Mouse (Mus musculus): Measurements from ENCODE around the gene Lsm11. TPM values are rescaled to one million over a fixed set of nuclear protein-coding genes. Genes with fewer than 3 reads are reported as not detected.
A peak's percentile ranks its signal among the peaks of the same experiment; 100 is the strongest.
"Not testable (repeated sequence)": the region's sequence is repeated elsewhere in the genome, so short reads cannot be mapped to it uniquely, and the experiment has no call there.

Lsm11 gene
- total and polyA plus RNA-seq, 2 experiments from 2014 or later = 23.6 to 61.7 TPM

DNA sequence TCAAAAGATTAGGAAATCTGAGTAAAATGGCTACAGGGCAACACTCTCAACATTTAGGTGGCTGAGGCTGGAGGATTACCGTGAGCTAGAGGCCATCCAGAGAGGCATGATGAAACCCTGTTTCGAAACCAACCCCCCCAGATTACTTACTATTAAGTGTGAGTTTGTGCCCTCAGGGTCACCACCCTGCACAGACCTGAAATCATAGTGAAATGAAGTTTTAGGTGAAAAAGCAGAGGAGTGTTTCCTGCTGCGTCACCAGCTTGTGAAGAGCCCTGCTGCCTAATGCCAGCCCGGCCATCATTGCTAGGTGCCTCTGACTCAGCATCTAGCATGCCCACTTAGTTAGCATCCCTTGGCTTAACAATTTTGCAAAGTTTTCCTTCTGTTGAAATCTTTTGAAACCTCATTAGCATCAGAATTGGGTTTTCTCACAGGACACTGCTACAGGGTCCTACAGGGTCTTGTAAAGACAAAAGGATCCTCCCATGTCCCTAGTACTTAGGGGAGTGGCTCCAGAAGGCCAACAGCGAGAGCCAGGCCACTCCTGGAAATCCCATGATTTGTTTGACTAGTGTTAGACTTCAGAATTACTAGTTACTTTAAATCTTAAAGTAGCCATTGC is 59.0 kb downstream of the Lsm11 start:
- Histone ChIP-seq H3K27me3 (ENCODE audit: insufficient read depth, low read length) (no peaks in the 10 kb centered on the region), H3K4me1 (ENCODE audit: insufficient read depth) (peaks cover 3% of the 10 kb centered on the region; the same call in 1 of the 2 replicates), H3K27ac (ENCODE audit: low read depth, low read length) (no peak overlapping the region), H3K9ac (no peak overlapping the region), H3K4me2 (ENCODE audit: low read depth) (no peak overlapping the region), H3K9me3 (ENCODE audit: low read length) (no peaks in the 10 kb centered on the region), H3K4me3 (ENCODE audit: low read depth, low read length) (no peak overlapping the region), H3K36me3 (ENCODE audit: insufficient read depth) (peaks cover 21% of the 10 kb centered on the region)
- DNase-seq (no peak), ATAC-seq (no peak)
- WGBS = 75% methylated on average over 5 of the region's 5 CpGs
- TF ChIP-seq CTCF (IDR thresholded peaks at IDR 0.05; ENCODE audit: low read depth) = no peak

DNA sequence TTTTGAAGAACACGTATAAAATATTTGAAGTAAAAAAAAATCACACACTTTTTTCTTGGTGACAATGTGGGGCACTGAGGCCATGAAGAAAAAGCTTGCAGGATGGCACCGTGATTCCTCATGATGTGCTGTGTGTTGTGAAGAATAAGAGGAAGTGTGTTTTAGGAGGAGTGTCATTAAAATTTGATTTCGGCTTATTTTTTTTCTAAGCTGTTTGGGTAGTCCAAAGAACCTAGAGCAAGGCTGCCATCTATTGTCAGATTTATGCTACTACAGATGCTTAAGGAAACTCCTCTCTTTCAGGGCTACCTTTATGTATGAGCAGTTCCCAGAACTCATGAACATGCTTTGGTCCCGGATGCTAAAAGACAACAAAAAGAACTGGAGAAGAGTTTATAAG is 60.7 kb downstream of the Lsm11 start:
- Histone ChIP-seq H3K36me3 (ENCODE audit: insufficient read depth) (0 out of 2 replicates have a peak, but pooled peaks cover 10% of the 10 kb centered on the region), H3K9ac (no peak overlapping the region), H3K4me1 (ENCODE audit: insufficient read depth) (peaks cover 3% of the 10 kb centered on the region; the same call in 1 of the 2 replicates), H3K27ac (ENCODE audit: low read depth, low read length) (no peak overlapping the region), H3K4me2 (ENCODE audit: low read depth) (no peak overlapping the region), H3K27me3 (ENCODE audit: insufficient read depth, low read length) (no peaks in the 10 kb centered on the region), H3K4me3 (ENCODE audit: low read depth, low read length) (no peak overlapping the region), H3K9me3 (ENCODE audit: low read length) (no peaks in the 10 kb centered on the region)
- DNase-seq (peak; percentile 76), ATAC-seq (peak; percentile 23; the same call in 1 of the 2 replicates)
- peak; percentile 75 for TF ChIP-seq CTCF (IDR thresholded peaks at IDR 0.05; ENCODE audit: low read depth)
- 32% methylated on average over 4 of the region's 4 CpGs for WGBS

DNA sequence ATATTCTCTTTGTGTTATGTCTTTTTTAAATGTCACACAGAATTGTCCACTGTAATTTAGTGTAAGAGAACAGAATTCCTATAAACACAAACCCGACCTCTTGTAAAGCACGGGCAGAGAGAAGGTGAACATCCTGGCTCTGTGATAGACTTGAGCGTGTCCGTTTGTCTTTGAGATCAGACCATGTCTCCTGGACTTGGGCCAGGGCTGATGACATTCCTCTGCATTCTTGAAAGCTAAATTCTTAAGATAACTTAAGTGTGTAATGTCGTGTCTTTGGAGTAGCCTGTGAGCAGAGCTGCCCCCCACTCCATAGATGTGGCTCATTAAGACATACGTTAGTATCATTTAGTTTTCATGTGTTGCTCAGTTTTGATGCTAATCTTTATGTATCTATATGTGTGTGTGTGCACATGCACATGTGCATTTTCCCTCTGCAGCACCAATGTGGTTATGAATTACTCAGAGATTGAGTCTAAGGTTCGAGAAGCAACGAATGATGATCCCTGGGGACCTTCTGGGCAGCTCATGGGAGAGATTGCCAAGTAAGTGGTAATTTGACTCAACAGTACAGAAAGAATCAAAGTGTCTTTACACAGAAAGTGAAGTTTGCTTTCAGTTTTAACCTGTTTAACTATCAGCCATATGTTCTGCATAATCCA is 61.3 kb downstream of the Lsm11 start:
- H3K4me3 ChIP-seq (ENCODE audit: low read depth, low read length) = no peak overlapping the region
- H3K9ac ChIP-seq = no peak overlapping the region
- no peak for ATAC-seq
- H3K36me3 ChIP-seq (ENCODE audit: insufficient read depth) = 0 out of 2 replicates have a peak, but pooled peaks cover 7% of the 10 kb centered on the region
- no peak for DNase-seq
- H3K27me3 ChIP-seq (ENCODE audit: insufficient read depth, low read length) = no peaks in the 10 kb centered on the region
- H3K4me2 ChIP-seq (ENCODE audit: low read depth) = no peak overlapping the region
- TF ChIP-seq CTCF (IDR thresholded peaks at IDR 0.05; ENCODE audit: low read depth) = no peak
- H3K9me3 ChIP-seq (ENCODE audit: low read length) = no peaks in the 10 kb centered on the region
- WGBS = 45% methylated on average over 8 of the region's 8 CpGs
- peaks cover 3% of the 10 kb centered on the region; the same call in 1 of the 2 replicates for H3K4me1 ChIP-seq (ENCODE audit: insufficient read depth)
- no peak overlapping the region for H3K27ac ChIP-seq (ENCODE audit: low read depth, low read length)

DNA sequence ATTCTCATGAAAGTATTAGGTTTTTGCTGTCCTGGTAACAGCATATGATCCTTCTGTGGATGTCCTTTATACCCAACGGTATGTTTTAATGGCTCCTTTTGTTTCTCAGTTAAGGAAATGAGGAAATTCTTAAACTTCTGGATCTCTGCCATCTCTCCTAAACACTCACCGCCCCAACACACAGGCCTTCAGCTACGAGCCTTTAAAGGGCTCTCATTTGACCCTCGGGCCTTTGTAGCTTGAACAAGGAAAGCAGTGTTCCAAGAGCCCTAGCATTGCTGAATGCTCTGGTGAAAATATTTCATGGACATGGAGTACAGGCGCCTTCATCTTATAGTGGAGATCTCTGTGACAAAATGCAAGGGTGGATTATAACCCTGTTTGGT is 63.1 kb downstream of the Lsm11 start:
- TF ChIP-seq CTCF (IDR thresholded peaks at IDR 0.05; ENCODE audit: low read depth) = no peak
- peak; percentile 25 for DNase-seq
- WGBS = 14% methylated on average over 5 of the region's 5 CpGs
- Histone ChIP-seq H3K9ac (no peak overlapping the region), H3K36me3 (ENCODE audit: insufficient read depth) (no peaks in the 10 kb centered on the region), H3K4me1 (ENCODE audit: insufficient read depth) (peaks cover 3% of the 10 kb centered on the region; the same call in 1 of the 2 replicates), H3K9me3 (ENCODE audit: low read length) (no peaks in the 10 kb centered on the region), H3K27ac (ENCODE audit: low read depth, low read length) (no peak overlapping the region), H3K4me3 (ENCODE audit: low read depth, low read length) (no peak overlapping the region), H3K27me3 (ENCODE audit: insufficient read depth, low read length) (no peaks in the 10 kb centered on the region), H3K4me2 (ENCODE audit: low read depth) (no peak overlapping the region)
- peak; percentile 48; the same call in 1 of the 2 replicates for ATAC-seq

DNA sequence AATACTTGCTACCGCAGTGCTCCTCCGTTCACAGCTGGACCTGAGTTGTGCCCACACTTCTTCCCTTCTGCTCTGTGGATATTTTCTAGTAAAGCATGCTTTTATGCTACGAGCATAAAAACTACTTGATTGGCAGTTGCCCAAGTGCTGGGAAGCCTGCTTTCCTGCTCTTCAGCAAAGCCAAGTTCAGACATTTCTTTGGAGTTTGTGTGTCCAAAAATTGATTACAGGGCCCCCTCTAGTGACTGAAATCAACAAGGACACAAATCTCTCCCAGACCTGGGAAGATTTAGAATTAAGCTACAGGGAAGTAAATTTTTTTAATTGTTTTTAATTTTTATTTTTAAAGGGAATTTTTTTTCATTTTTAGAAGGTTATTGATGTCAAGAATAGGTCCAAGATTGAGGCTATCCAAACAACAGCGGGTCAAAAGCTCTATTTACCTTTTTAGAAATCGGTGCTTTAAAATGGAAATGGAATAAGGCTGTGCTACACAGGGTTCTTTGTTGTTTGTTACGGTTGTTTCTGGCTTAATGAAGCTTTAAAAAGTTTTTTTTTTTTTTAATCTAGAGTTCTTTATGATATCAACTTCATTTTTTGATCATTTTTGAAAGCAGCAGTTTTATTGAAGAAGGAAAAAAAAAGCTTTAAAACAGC is 63.6 kb downstream of the Lsm11 start:
- H3K4me3 ChIP-seq (ENCODE audit: low read depth, low read length) = no peak overlapping the region
- H3K4me2 ChIP-seq (ENCODE audit: low read depth) = no peak overlapping the region
- no peak overlapping the region for H3K27ac ChIP-seq (ENCODE audit: low read depth, low read length)
- H3K36me3 ChIP-seq (ENCODE audit: insufficient read depth) = no peaks in the 10 kb centered on the region
- H3K27me3 ChIP-seq (ENCODE audit: insufficient read depth, low read length) = no peaks in the 10 kb centered on the region
- H3K4me1 ChIP-seq (ENCODE audit: insufficient read depth) = peaks cover 3% of the 10 kb centered on the region; the same call in 1 of the 2 replicates
- 12% methylated on average over 6 of the region's 6 CpGs for WGBS
- H3K9ac ChIP-seq = no peak overlapping the region
- H3K9me3 ChIP-seq (ENCODE audit: low read length) = no peaks in the 10 kb centered on the region
- peak; percentile 63 for TF ChIP-seq CTCF (IDR thresholded peaks at IDR 0.05; ENCODE audit: low read depth)
- DNase-seq (peak; percentile 73), ATAC-seq (peak; percentile 60)

DNA sequence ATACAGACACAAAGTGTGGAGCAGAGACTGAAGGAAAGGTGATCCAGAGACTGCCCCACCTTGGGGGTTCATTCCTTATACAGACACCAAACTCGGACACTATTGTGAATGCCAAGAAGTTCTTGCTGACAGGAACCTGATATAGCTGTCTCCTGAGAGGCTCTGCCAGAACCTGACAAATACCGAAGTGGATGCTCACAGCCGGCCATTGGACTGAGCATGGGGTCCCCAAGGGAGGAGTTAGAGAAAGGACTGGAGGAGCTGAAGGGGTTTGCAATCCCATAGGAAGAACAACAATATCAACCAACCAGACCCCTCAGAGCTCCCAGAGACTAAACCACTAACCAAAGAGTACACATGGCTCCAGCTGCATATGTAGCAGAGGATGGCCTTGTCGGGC is 65.4 kb downstream of the Lsm11 start:
- DNase-seq; H3K9ac ChIP-seq; H3K27ac ChIP-seq (ENCODE audit: low read depth, low read length); H3K4me2 ChIP-seq (ENCODE audit: low read depth); H3K36me3 ChIP-seq (ENCODE audit: insufficient read depth); ATAC-seq; H3K27me3 ChIP-seq (ENCODE audit: insufficient read depth, low read length); H3K9me3 ChIP-seq (ENCODE audit: low read length); H3K4me3 ChIP-seq (ENCODE audit: low read depth, low read length); H3K4me1 ChIP-seq (ENCODE audit: insufficient read depth): not testable (repeated sequence)
- WGBS = 80% methylated on average over 4 of the region's 4 CpGs

Other genes starting within 250 kb of the Lsm11 start
- 24.7 and 32.8 TPM in 2 replicates for gene Clint1, start 92.9 kb downstream of the Lsm11 start, total RNA-seq (2014; rRNA removed)
- 19.4 and 28.8 TPM in 2 replicates for gene Clint1, start 92.9 kb downstream of the Lsm11 start, polyA plus RNA-seq (2015; fragmentation: Nextera tagmentation; extraction: Ambion mirVana)
- gene Thg1l, start 10.6 kb upstream of the Lsm11 start, total RNA-seq (2014; rRNA removed) = 12.2 and 13.2 TPM in 2 replicates
- 8.0 and 10.1 TPM in 2 replicates for gene Thg1l, start 10.6 kb upstream of the Lsm11 start, polyA plus RNA-seq (2015; fragmentation: Nextera tagmentation; extraction: Ambion mirVana)
- 0.23 and 0.57 TPM in 2 replicates for gene Sox30, start 35.4 kb upstream of the Lsm11 start, total RNA-seq (2014; rRNA removed)
- 0.10 and 0.13 TPM in 2 replicates for gene Sox30, start 35.4 kb upstream of the Lsm11 start, polyA plus RNA-seq (2015; fragmentation: Nextera tagmentation; extraction: Ambion mirVana)
- gene Gm12166, start 107.4 kb upstream of the Lsm11 start, total RNA-seq (2014; rRNA removed) = 9.2 and 15.1 TPM in 2 replicates
- 6.6 and 7.4 TPM in 2 replicates for gene Gm12166, start 107.4 kb upstream of the Lsm11 start, polyA plus RNA-seq (2015; fragmentation: Nextera tagmentation; extraction: Ambion mirVana)
- 16.2 and 19.8 TPM in 2 replicates for gene Adam19, start 111.1 kb upstream of the Lsm11 start, total RNA-seq (2014; rRNA removed)
- 3.5 and 5.0 TPM in 2 replicates for gene Adam19, start 111.1 kb upstream of the Lsm11 start, polyA plus RNA-seq (2015; fragmentation: Nextera tagmentation; extraction: Ambion mirVana)
- 0.14 and 0.38 TPM in 2 replicates for gene Nipal4, start 221.6 kb upstream of the Lsm11 start, total RNA-seq (2014; rRNA removed)
- gene Nipal4, start 221.6 kb upstream of the Lsm11 start, polyA plus RNA-seq (2015; fragmentation: Nextera tagmentation; extraction: Ambion mirVana) = 0.06 and 0.07 TPM in 2 replicates

Data from forebrain, postnatal 0 days (tissue).